Mouse (Mus musculus) CH12.LX (cell line): ENCODE results near the gene Rab43. TPM values are rescaled to one million over a fixed set of nuclear protein-coding genes. Genes with fewer than 3 reads are reported as not detected.

ENCODE experiments used
- DNase-seq: peaks from one replicate; pipeline ENCODE4 v3.0.0-alpha.2; 2013; ENCODE audit errors: extremely low read depth
- H3K27ac ChIP-seq: 2 replicates; pipeline ENCODE4 v1.5.1; 2012; ENCODE audit warnings: low read depth, mild to moderate bottlenecking, control low read depth, moderate library complexity; ENCODE audit not compliant: insufficient read depth
- H3K27me3 ChIP-seq: replicated peaks from 2 replicates; pipeline ENCODE3; 2012; ENCODE audit warnings: inconsistent platforms
- H3K36me3 ChIP-seq, 2 experiments: replicated peaks in 1 of 2; 2 replicates each; pipeline versions ENCODE3 to v1.6.1; 2012; ENCODE audit warnings: inconsistent platforms in 1 of 2, low read length in 1 of 2, mild to moderate bottlenecking in 1 of 2, mixed read lengths in 1 of 2, moderate library complexity in 1 of 2; ENCODE audit not compliant: control insufficient read depth in 1 of 2, insufficient read depth in 1 of 2
- H3K4me1 ChIP-seq, 2 experiments: 2 replicates each; pipeline ENCODE4 v1.6.1; 2012; ENCODE audit warnings: inconsistent platforms in 1 of 2, moderate library complexity in 1 of 2; ENCODE audit not compliant: insufficient read depth in 2 of 2, control insufficient read depth in 1 of 2
- H3K4me2 ChIP-seq: 2 replicates; pipeline ENCODE4 v1.6.1; 2012; ENCODE audit warnings: low read depth, mild to moderate bottlenecking, control low read depth; ENCODE audit not compliant: poor library complexity, insufficient read depth, severe bottlenecking
- H3K4me3 ChIP-seq, 3 experiments: fragments of 150-350 bp in 1 of 3; sonication (generic) in 1 of 3; replicated peaks in 1 of 3; 2 replicates each; pipeline versions ENCODE3 to v1.5.1; 2011 to 2012; ENCODE audit warnings: low read depth in 2 of 3, low read length in 2 of 3, mild to moderate bottlenecking in 2 of 3, moderate library complexity in 2 of 3, control low read depth in 1 of 3, improper control_type of control experiment in 1 of 3, inconsistent platforms in 1 of 3, mixed read lengths in 1 of 3; ENCODE audit not compliant: poor library complexity in 1 of 3
- H3K79me2 ChIP-seq: replicated peaks from 2 replicates; pipeline ENCODE4 v1.6.1; 2012; ENCODE audit warnings: mild to moderate bottlenecking, moderate library complexity; ENCODE audit not compliant: control insufficient read depth, poor library complexity, insufficient read depth, severe bottlenecking; ENCODE audit errors: extremely low read depth
- H3K9ac ChIP-seq: 2 replicates; pipeline ENCODE4 v1.6.1; 2012; ENCODE audit warnings: low read depth, mild to moderate bottlenecking, control low read depth, moderate library complexity; ENCODE audit not compliant: insufficient read depth
- H3K9me3 ChIP-seq: replicated peaks from 2 replicates; pipeline ENCODE3; 2012; ENCODE audit warnings: low read length, inconsistent platforms, mixed read lengths
- BHLHE40 ChIP-seq: IDR thresholded peaks from 2 replicates; pipeline ENCODE4 v1.6.1; 2011; ENCODE audit warnings: mild to moderate bottlenecking, low read depth, low read length, improper control_type of control experiment
- CHD2 ChIP-seq: IDR thresholded peaks from 2 replicates; pipeline ENCODE4 v1.6.1; 2011; ENCODE audit warnings: low read length, improper control_type of control experiment
- CTCF ChIP-seq, 2 experiments: IDR thresholded peaks in 1 of 2; conservative IDR thresholded peaks in 1 of 2; 2 replicates each; pipeline ENCODE4 v1.5.1; 2011 to 2012; ENCODE audit warnings: low read depth in 2 of 2, low read length in 2 of 2, improper control_type of control experiment in 1 of 2, inconsistent platforms in 1 of 2, mild to moderate bottlenecking in 1 of 2, moderate library complexity in 1 of 2
- E2F4 ChIP-seq: IDR thresholded peaks from 2 replicates; pipeline ENCODE4 v1.6.1; 2011; ENCODE audit warnings: low read depth, low read length, improper control_type of control experiment; ENCODE audit not compliant: insufficient replicate concordance
- ELF1 ChIP-seq: IDR thresholded peaks from 2 replicates; pipeline ENCODE4 v1.6.1; 2014; ENCODE audit warnings: low read depth, mild to moderate bottlenecking, inconsistent platforms, low read length, improper control_type of control experiment
- EP300 ChIP-seq: IDR thresholded peaks from 2 replicates; pipeline ENCODE4 v1.6.1; 2011; ENCODE audit warnings: low read length, improper control_type of control experiment
- GABPA ChIP-seq: IDR thresholded peaks from 2 replicates; pipeline ENCODE4 v1.6.1; 2012; ENCODE audit warnings: low read depth, low read length, improper control_type of control experiment, inconsistent platforms; ENCODE audit not compliant: insufficient replicate concordance
- HCFC1 ChIP-seq: IDR thresholded peaks from 2 replicates; pipeline ENCODE4 v1.6.1; 2012; ENCODE audit warnings: low read depth, mild to moderate bottlenecking, inconsistent platforms, low read length, improper control_type of control experiment
- IRF4 ChIP-seq: IDR thresholded peaks from 2 replicates; pipeline ENCODE4 v1.6.1; 2014; ENCODE audit warnings: low read depth, mild to moderate bottlenecking, inconsistent platforms, low read length, improper control_type of control experiment
- JUND ChIP-seq: conservative IDR thresholded peaks from 2 replicates; pipeline ENCODE4 v1.6.1; 2011; ENCODE audit warnings: low read depth, low read length, improper control_type of control experiment
- KAT2A ChIP-seq: IDR thresholded peaks from 2 replicates; pipeline ENCODE4 v1.6.1; 2012; ENCODE audit warnings: low read length, improper control_type of control experiment, inconsistent platforms; ENCODE audit not compliant: insufficient replicate concordance
- MAFK ChIP-seq: IDR thresholded peaks from 2 replicates; pipeline ENCODE4 v1.6.1; 2011; ENCODE audit warnings: low read length, improper control_type of control experiment; ENCODE audit not compliant: insufficient replicate concordance
- MAX ChIP-seq: IDR thresholded peaks from 2 replicates; pipeline ENCODE4 v1.6.1; 2011; ENCODE audit warnings: low read length, improper control_type of control experiment
- MAZ ChIP-seq: IDR thresholded peaks from 2 replicates; pipeline ENCODE4 v1.6.1; 2012; ENCODE audit warnings: low read depth, mild to moderate bottlenecking, inconsistent platforms, low read length, improper control_type of control experiment, moderate library complexity
- MEF2A ChIP-seq: IDR thresholded peaks from 2 replicates; pipeline ENCODE4 v1.6.1; 2014; ENCODE audit warnings: low read depth, mild to moderate bottlenecking, inconsistent platforms, low read length, improper control_type of control experiment, borderline replicate concordance
- NELFE ChIP-seq: IDR thresholded peaks from 2 replicates; pipeline ENCODE4 v1.6.1; 2011; ENCODE audit warnings: low read depth, low read length, improper control_type of control experiment
- PAX5 ChIP-seq: IDR thresholded peaks from 2 replicates; pipeline ENCODE4 v1.6.1; 2012; ENCODE audit warnings: low read length, inconsistent platforms, mixed read lengths
- POLR2A ChIP-seq: IDR thresholded peaks from 2 replicates; pipeline ENCODE4 v1.6.1; 2011; ENCODE audit warnings: low read depth, mild to moderate bottlenecking, improper control_type of control experiment, low read length
- POLR2AphosphoS2 ChIP-seq: IDR thresholded peaks from 2 replicates; pipeline ENCODE4 v1.6.1; 2011; ENCODE audit warnings: low read depth, low read length, improper control_type of control experiment
- RAD21 ChIP-seq: IDR thresholded peaks from 2 replicates; pipeline ENCODE4 v1.6.1; 2011; ENCODE audit warnings: low read depth, mild to moderate bottlenecking, low read length, improper control_type of control experiment, moderate library complexity
- RCOR1 ChIP-seq: conservative IDR thresholded peaks from 2 replicates; pipeline ENCODE4 v1.6.1; 2012; ENCODE audit warnings: low read depth, mild to moderate bottlenecking, inconsistent platforms, low read length, improper control_type of control experiment
- SIN3A ChIP-seq: IDR thresholded peaks from 2 replicates; pipeline ENCODE4 v1.6.1; 2012; ENCODE audit warnings: low read length, improper control_type of control experiment, inconsistent platforms
- TBP ChIP-seq: conservative IDR thresholded peaks from 2 replicates; pipeline ENCODE4 v1.6.1; 2011; ENCODE audit warnings: low read depth, low read length, improper control_type of control experiment
- TCF12 ChIP-seq: IDR thresholded peaks from 2 replicates; pipeline ENCODE4 v1.6.1; 2014; ENCODE audit warnings: low read depth, mild to moderate bottlenecking, inconsistent platforms, low read length, improper control_type of control experiment
- UBTF ChIP-seq: IDR thresholded peaks from 2 replicates; pipeline ENCODE4 v1.6.1; 2012; ENCODE audit warnings: low read depth, mild to moderate bottlenecking, inconsistent platforms, low read length, improper control_type of control experiment, moderate library complexity
- USF1 ChIP-seq: IDR thresholded peaks from 2 replicates; pipeline ENCODE4 v1.6.1; 2014; ENCODE audit warnings: low read depth, mild to moderate bottlenecking, inconsistent platforms, low read length, improper control_type of control experiment
- USF2 ChIP-seq: conservative IDR thresholded peaks from 2 replicates; pipeline ENCODE4 v1.6.1; 2011; ENCODE audit warnings: low read depth, low read length, improper control_type of control experiment
- ZKSCAN1 ChIP-seq: IDR thresholded peaks from 2 replicates; pipeline ENCODE4 v1.6.1; 2012; ENCODE audit warnings: low read depth, inconsistent platforms, low read length, improper control_type of control experiment, borderline replicate concordance
- ZMIZ1 ChIP-seq: IDR thresholded peaks from 2 replicates; pipeline ENCODE4 v1.6.1; 2012; ENCODE audit warnings: low read depth, mild to moderate bottlenecking, inconsistent platforms, low read length, improper control_type of control experiment
- dilution Hi-C: fragments of 300-500 bp; cut with MboI; formaldehyde crosslinking; loops from 2 replicates; pipeline ENCODE4 v1.14.3; 2020; ENCODE audit warnings: low sequenced_read_pairs; ENCODE audit not compliant: extremely low pct_unique_long_range_greater_than_20kb, extremely low pct_ligation_motif_present
- in situ Hi-C: fragments of 300-500 bp; cut with MboI; formaldehyde crosslinking; loops from 3 replicates; pipeline ENCODE4 v1.14.3; 2019; ENCODE audit warnings: low sequenced_read_pairs, low pct_ligation_motif_present, low pct_unique_long_range_greater_than_20kb, mixed read lengths
- polyA plus RNA-seq: library from polyadenylated mRNA; unstranded; fragments of >175 nt; gene quantifications from 2 replicates; pipeline ENCODE4 v1.2.1, GENCODE M21; 2012; ENCODE audit warnings: low read depth; ENCODE audit not compliant: insufficient read length
- total RNA-seq, 2 experiments: library from RNA; depleted of rRNA; stranded (reverse); fragments of 300-350 nt in 1 of 2; fragments of >200 nt in 1 of 2; gene quantifications; 2 replicates each; pipeline ENCODE4 v1.2.3; 2012 to 2014

The Rab43 gene
- total RNA-seq (2012; rRNA removed) (10.3 and 11.4 TPM in 2 replicates), total RNA-seq (2014; rRNA removed) (2.8 and 4.3 TPM in 2 replicates), polyA plus RNA-seq (16.1 and 23.4 TPM in 2 replicates)

- in situ Hi-C loops, result no loop called here
- H3K36me3 ChIP-seq, result peaks cover 19 to 49% of the 10 kb centered on the region in 2 experiments
- TF ChIP-seq BHLHE40, result peak; percentile 56
- no peak for TF ChIP-seq SIN3A
- no peak for TF ChIP-seq POLR2AphosphoS2
- TF ChIP-seq CTCF (conservative IDR thresholded peaks at IDR 0.05 in 1 of 2, IDR thresholded peaks at IDR 0.05 in 1 of 2; ENCODE audit: low read depth in 2 of 2, low read length in 2 of 2), result no peak
- TF ChIP-seq PAX5, result no peak
- no peak for TF ChIP-seq ZKSCAN1
- 0 out of 2 replicates have a peak, but pooled peaks have one; percentile 12 for TF ChIP-seq TBP
- no peak for TF ChIP-seq MEF2A
- TF ChIP-seq POLR2A, result peak; percentile 84
- no peak for TF ChIP-seq ELF1
- no peak for TF ChIP-seq KAT2A
- no peak for TF ChIP-seq RAD21
- TF ChIP-seq IRF4, result no peak
- no peak for TF ChIP-seq MAX
- no peak for TF ChIP-seq HCFC1
- no peak for TF ChIP-seq MAZ
- no peak; the same call in 1 of the 2 replicates for TF ChIP-seq UBTF
- no peak for TF ChIP-seq CHD2
- TF ChIP-seq ZMIZ1, result peak; percentile 85
- no peak for TF ChIP-seq USF2
- no peak for TF ChIP-seq MAFK
- TF ChIP-seq NELFE, result peak; percentile 60; the same call in 1 of the 2 replicates
- TF ChIP-seq TCF12, result peak; percentile 61; the same call in 1 of the 2 replicates
- TF ChIP-seq USF1, result no peak
- TF ChIP-seq RCOR1, result no peak
- no peak for TF ChIP-seq GABPA
- TF ChIP-seq JUND, result no peak
- no peak for TF ChIP-seq E2F4
- TF ChIP-seq EP300, result no peak
These were observed at the start of gene Rab43 for GRCm38 (mm10) chr6:87811675-87812338. Rab43 (minus strand) TSS chr6:87812164.

More at GRCm38 (mm10) chr6:87811675-87812338, at the start of gene Rab43:
- peak within 1 kb of the TSS; percentile 75 to 94 (median 78) for H3K4me3 ChIP-seq
- H3K9me3 ChIP-seq, result no peaks in the 10 kb centered on the region
- peak within 1 kb of the TSS; percentile 93 for H3K27ac ChIP-seq
- peaks cover 10 to 49% of the 10 kb centered on the region in 2 experiments; a peak in 3 of 4 replicates for H3K4me1 ChIP-seq
- H3K79me2 ChIP-seq, result peaks cover 32% of the 10 kb centered on the region
- H3K9ac ChIP-seq, result peak within 1 kb of the TSS; percentile 87
- dilution Hi-C loops, result no loop called here
- peak; percentile 70 for DNase-seq
- H3K27me3 ChIP-seq, result no peaks in the 10 kb centered on the region
- peak within 1 kb of the TSS; percentile 85; the same call in 1 of the 2 replicates for H3K4me2 ChIP-seq
